Mouse (Mus musculus) kidney, postnatal 14 days (tissue): ENCODE data around the gene Rrnad1.
A peak's percentile ranks its signal among the peaks of the same experiment; 100 is the strongest.
"Not testable (repeated sequence)": the region's sequence is repeated elsewhere in the genome, so short reads cannot be mapped to it uniquely, and the experiment has no call there.

Experiments
- DNase-seq: peaks from one replicate; pipeline ENCODE4 v3.0.0; 2022; ENCODE audit warnings: mixed read lengths

Rrnad1 gene

DNA sequence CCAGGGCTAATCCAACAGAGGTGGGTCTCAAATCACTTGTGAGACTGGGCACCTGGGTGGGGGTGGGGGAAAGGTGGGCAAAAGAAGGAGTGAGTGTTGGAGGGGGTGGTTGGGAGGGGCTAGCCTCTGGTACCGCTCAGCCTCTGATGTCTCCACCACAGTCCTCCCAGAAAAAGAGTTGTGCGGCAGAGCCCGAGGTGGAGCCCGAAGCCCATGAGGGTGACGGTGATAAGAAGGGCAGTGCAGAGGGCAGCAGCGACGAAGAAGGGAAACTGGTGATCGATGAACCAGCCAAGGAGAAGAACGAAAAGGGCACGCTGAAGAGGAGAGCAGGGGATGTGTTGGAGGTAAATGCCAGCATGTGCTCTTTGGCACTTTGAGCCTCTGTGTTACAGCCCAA is 16.6 kb downstream of the Rrnad1 start:
- no peak for DNase-seq

DNA sequence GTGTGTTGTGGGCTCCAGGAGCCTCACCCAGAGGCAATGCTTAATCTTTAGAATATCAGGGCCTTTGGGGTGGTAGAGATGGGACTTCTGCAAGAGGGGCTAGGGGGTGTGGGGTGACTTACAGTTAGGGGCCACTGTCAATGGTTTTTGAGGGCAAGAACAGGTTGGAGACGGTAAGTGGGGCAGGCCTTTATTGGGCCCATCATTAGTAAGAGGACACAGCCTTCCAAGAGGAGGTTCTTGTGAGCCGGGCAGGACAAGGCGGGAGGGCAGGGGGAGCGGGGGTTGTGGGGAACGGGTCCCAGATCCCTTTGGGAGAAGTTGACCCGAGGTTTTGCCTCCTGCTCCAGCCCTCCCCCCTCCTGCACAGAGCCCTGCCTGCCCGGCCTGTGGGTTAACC is 17.0 kb downstream of the Rrnad1 start:
- no peak for DNase-seq

DNA sequence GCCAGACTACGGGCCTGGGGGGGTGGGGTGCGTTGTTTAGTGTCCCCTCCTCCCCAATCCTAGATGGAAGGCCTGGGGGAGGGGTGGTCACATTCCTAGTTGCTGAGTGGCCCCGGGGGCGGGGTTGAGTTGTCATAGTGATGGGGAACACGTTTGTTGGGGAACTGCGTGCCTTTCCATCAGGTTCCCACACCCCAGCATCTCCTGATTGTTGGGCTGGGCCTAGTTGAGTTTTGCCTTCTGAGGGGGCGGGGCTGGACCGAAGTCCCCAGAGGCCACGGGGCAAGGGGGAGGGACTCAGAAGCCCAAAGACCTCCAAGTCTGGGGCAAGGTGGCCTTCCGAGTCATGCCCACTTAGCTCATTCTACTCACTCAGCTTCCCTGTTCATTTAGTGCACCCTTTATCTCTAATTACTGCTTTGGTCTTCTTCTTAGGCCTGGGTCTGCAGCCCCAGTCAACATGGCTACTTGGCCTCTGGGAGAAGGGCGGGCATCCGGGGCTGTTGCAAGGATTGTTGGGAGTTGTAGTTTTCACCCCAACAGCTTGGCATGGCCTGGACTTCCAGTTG is 19.9 kb downstream of the Rrnad1 start:
- peak; percentile 92 for DNase-seq

DNA sequence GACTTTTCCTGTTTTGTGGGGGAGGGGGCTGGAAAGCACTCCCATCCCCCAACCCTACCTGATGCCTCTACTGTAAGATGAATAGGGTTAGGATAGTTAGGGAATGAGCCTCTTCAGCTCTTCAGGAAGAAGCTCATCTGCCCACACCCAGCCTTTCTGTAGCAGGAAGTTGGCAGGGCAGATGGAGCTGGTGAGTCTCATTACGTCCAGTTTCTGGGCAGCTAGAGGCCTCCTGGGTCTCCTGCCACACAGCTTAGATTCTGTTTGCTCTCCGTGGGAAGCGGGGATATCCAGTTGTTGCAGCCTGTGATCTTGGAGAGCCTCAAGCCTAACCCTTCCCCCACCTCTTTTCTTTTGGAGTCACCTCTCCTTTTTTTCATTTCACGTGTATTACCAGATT is 20.6 kb downstream of the Rrnad1 start:
- DNase-seq: no peak

DNA sequence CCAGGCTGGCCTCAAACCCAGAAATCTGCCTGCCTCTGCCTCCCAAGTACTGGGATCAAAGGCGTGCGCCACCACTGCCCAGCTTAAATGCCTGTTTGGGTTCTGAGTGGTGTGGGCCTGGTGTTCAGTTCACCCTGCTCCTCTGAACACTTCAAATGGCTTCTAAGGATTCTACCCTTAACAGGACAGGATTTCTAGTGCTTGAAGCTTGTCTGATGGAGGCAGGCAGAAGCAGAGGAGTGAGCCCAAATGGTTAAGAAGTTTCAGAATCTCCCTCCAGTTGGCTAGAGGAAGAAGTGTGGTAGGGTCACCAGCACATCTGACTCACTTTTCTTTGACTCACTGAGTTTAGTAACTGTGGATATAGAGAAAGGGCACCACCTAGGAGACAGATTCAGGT is 21.1 kb downstream of the Rrnad1 start:
- no peak for DNase-seq

DNA sequence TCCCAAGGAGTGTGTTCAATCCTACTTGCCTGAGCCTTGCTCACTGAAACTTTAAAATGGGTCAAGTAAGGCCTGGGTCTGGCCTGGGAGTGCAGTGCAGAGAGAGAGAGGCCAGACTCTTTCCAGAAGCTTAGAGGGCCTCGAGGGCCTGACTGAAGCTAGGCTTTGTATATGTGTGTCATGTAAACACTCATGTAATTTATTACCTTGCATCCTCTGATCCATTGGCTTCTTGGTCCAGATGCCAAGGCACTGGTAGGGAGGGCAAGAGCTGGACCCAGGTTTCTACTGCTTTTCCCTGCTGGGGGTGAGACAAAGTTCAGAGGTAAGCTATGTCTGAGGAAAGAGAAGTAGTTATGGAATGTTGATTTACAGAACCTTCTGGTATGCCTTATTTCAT is 22.6 kb downstream of the Rrnad1 start:
- peak; percentile 51 for DNase-seq

DNA sequence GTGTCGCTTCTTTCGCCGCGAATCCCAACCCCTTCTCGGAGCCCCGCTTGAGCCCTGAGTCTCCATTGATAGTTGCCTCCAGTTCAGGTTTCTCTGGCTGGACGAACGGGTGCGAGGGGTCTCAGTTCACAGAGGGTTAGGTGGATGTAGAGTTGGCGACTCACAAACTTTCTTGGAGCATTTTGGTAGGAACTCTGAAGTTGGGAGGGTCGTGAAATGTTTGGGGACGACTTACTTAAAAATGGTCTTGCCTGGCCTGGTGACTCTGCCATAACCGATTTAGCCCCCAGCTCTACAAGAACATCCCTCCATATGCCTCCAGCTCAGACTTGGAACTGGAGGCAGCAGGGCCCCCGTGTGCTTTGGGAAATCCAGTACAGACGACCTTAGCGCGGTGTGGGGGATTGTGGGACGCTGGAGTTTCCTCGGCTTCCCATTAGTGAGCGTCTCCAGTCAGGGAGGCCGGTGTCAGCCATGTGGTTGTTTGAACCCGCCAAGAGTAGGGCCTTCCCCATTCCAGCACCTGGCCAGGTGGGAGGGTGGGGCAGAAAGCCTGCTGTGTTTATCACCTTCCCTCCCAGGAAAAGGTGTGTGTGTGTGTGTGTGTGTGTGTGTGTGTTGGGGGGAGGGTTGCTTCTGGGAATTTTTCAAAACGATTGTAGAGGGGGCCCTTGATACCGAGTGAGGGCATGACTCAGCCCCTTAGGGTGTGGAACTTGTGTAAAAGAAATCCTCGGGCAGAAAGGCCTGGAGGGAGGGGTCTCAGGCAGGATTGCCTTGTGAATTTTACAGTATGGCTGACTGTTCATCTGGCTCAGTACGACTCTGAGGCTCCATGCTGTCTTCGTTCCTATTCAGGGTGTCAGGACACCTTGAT is 23.3 kb downstream of the Rrnad1 start:
- DNase-seq: peak; percentile 58

DNA sequence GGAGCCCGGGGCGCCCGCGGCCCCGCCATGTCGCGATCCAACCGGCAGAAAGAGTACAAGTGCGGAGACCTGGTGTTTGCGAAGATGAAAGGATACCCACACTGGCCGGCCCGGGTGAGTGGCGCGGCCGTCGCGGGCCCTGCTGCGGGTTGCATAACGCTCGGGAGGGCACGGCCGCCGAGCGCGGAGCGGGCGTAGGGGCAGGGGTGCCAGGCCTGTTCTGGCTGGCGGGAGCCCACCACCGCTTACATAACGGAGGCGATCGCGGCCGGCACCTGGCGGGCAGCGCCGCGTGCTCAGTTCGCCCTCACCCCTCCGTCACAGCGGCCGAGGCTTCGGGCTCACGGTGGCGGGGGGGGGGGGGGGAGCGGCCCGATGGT is 23.9 kb downstream of the Rrnad1 start:
- DNase-seq: peak; percentile 71

DNA sequence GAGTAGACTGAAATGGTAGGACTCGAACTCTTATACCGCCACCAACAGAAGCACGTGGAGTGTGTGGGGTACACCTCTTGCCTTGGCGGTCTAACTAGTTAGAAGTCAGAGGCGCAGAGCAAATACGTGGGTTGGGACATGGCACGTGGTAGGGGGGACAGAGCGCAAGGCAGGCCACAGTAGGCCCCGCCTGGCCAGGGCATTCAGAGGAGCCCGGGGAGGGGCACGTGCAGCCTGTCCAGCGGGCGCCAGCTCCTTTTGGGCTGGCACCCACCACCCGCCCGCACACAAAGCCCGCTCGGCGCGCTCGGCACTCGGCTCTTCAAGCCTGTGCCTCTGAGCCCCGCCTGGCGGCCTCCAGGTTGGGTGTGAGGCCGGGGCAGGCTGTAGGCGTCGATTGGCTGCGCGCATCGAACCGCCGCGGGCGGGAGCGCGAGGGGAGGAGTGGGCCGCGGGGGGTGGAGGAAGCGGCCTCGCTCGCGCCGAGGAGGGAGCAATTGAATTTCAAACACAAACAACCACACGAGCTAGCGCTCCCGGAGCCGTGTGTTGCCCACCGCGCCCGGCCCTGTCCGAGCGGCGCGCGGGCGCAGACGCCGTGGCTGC is 24.5 kb downstream of the Rrnad1 start, which contains the start of gene Hdgf:
Gene Hdgf, plus strand, starts transcription at position 442 of the 606 bp plus-strand sequence.
- DNase-seq: peak; percentile 97

DNA sequence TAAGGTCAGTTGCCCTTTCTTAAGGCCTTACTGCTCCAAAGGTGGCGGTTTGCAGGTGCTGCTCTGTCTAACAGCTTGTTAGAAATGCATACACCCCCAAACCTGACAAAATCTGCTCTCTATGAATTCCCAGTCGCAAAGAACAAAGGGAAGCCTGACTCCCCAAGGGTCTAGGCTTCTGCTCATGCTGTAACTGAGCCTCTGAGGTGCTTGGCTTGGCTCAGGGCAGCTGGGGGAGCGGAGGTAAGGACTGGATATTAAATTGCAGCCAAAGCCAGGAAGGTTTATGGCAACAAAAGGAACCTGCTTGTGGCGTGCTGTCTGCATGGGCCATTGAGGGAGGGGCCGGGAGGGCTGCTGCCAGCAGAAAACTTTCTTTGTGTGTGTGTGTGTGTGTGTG is 26.7 kb downstream of the Rrnad1 start:
- no peak for DNase-seq

DNA sequence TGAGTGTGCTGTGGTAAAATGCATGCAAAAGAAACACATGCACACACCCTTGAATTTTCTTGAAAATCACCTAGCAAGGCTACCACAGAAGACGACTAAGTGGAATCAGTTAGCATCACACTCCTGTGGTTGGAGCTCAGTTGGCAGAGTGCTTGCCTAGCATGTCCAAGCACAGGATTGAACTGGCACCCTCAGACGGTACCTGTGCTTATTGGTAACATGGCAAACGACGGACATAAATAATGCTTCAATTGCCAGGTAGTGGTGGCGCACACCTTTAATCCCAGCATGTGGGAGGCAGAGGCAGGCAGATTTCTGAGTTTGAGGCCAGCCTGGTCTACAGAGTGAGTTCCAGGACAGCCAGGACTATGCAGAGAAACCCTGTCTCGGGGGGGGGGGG is 28.6 kb downstream of the Rrnad1 start:
- not testable (repeated sequence) for DNase-seq

DNA sequence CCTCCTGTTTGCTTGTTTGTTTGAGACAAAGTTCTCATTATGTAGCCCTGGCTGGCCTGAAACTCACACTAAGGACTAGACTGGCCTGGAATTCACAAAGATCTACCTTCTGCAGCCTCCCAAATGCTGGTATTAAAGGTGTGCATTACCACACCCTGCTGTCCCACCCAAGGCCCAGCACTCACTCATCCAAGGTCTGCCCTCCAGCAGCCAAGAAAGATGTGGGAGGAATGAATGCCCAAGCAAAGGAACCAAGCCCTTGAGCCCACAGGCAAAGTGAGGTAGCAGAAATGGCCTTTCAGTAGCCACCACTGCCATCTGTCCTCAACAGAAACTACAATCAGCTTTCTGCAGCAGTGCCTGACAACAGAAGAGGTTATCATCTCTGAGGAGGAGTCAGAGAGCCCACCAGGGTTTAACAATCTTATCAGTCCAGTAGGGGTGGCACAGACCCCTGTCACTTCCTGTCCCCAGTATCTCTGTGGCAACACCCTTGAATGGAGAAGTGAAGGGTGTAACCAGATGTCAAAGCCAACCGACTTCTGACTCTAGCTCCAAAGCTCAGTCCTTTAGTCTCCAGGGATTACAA is 29.4 kb downstream of the Rrnad1 start:
- DNase-seq: no peak

DNA sequence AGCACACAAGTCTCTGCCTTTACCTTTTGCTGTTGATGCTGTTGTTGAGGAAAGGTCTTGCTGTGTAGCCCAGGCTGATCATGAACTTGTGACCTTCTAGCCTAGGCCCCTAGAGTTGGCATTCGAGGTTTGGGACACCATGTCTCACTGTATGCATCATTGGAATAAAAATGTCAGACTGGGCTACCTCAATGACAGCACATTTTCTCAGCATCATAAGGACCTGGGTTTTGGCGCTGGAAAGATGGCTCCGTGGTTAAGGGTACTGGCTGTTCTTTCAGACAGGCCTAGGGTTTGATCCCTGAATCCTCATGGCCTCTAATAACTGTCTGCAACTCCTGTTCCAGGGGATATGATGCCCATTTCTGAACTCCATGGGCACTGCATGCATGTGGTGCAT is 30.7 kb downstream of the Rrnad1 start:
- no peak for DNase-seq

DNA sequence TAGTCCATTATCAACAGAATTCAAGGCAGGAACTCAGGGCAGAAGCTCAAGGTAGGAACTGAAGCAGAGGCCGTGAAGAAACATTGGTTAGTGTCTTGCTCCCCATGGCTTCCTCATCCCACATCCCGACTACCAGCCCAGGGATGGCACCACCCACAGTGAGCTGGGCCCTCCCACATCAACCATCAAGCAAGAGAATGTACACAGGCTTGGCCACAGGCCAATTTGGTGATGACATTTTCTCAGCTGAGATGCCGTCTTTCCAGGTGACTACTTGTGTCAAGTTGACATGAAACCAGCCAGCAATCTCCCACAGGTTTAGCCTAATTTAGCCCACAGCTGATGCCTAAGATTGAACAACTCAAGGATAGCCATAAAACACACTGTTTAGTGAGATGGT is 31.3 kb downstream of the Rrnad1 start:
- DNase-seq: no peak

DNA sequence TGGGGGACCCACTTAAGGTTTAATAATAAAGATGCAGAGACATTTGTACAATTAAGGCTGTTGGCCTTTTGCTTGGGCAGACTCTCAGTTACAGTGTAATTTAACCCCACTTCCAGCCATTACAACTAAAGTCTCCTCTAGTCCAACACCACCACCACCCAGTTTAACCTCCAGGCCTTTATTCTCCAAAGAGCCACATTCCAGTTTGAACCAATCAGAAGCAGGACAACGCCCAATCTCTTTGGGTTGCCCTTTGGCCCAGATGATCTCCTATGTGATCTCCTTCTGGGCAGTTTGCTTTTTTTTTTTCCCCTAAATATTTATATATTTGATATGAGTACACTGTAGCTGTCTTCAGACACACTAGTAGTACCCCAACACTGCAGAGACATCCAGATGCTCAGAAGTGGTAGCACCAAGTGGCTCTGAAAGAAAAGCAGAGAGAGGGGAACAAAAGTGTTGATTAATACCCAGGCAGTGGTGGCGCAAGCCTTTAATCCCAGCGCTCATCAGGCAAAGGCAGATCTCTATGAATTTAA is 37.1 kb downstream of the Rrnad1 start:
- no peak for DNase-seq

DNA sequence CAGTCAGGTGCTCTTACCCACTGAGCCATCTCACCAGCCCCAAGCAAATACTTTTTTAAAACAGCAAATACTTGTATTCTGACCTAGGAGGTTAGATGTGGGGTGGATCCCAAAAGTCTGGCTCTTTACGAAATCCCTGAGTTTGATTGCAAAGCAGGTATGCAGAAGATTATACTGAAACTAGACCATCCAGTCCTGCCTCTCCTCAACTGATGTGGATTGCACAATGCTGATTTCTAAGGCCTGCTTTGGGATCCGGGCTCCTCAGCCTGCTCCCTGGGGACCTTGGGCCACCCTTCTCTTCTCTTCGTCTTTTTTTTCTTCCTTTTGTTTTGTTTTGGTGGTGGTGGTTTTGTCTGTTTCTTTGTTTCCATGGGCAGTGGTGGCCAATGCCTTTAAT is 39.0 kb downstream of the Rrnad1 start:
- DNase-seq: no peak

DNA sequence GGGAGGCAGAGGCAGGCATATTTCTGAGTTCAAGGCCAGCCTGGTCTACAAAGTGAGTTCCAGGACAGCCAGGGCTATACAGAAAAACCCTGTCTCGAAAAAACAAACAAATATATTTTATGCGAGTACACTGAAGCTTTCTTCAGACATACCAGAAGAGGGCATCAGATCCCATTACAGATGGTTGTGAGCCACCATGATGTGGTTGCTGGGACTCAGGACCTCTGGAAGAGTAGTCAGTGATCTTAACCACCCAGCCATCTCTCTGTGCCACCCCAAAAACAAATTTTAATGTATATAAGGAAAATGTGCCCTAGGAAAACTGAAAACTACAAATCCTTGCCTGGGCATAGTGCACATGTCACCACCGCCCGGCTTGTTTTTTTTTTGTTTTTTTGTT is 43.1 kb downstream of the Rrnad1 start:
- DNase-seq: not testable (repeated sequence)

DNA sequence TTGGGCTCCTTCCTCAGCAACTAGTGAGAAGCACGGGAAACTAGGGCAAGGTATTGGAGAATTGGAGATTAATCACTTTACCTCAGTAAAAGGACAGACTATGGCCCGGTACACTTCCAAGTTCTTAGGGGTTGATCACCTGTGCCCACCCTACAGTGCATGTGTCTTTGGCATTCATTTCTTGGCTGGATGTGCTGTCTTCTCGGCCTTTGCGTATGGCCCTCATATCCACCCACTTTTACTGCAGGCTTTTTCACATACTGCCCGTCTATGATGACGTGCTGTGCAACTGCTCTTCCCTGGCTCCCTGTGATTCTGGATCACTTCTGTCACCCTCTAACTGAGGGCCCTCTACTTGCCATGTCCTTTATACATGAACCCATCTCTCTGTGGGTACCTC is 44.1 kb downstream of the Rrnad1 start:
- peak; percentile 10 for DNase-seq

DNA sequence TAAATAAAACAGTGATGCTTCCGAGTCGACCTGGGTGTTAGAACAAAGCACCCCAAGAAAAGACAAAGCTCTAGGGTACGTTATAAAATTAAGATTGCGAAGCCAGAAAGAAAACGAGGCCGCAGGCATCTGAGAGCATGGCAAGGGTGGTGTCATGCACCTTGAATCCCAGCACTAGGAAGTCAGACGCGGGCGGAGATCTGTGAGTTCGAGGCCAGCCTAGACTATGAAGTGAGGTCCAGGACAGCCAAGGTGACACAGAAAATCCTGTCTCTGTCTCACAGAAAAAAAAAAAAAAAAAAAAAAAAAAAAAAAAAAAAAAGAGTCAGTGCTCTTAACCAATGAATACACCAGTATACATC is 44.5 kb downstream of the Rrnad1 start:
- DNase-seq: no peak

DNA sequence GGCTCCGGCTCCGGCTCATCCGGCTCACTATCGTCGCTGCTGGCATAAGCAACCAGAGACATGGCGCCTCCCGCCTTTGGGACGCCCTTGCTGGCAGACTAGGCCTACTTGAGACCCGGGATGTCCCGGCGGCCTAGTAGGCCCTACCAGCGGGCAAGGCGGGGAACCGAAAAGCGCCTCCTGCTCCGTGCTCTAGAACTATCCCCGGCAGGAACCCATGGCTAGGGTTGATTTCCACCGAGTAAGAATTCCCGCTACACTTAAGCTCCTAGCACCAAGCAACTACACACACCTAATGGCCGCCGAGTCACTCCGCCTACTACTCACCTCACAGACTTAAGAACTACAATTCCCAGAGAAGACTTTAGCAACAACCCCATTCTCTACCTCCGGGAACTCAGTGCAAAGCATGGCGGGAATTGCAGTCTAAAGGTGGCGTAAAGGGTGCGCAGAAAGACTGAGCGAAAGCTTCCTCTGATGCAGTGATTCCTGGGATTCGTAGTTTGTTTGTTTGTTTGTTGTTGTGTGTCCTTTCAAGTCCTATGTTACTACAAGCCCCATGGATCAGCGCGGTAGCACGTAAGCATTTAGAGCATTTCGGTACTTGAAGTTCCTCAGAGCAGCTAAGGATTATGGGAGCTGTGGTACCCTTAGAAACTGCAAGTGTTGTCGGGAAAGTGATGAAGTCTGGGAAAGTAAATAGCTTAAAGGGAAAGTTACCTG is 45.1 kb downstream of the Rrnad1 start, which contains the start of gene Prcc:
Gene Prcc, minus strand, starts transcription at position 328 of the 723 bp plus-strand sequence.
- peak; percentile 96 for DNase-seq

DNA sequence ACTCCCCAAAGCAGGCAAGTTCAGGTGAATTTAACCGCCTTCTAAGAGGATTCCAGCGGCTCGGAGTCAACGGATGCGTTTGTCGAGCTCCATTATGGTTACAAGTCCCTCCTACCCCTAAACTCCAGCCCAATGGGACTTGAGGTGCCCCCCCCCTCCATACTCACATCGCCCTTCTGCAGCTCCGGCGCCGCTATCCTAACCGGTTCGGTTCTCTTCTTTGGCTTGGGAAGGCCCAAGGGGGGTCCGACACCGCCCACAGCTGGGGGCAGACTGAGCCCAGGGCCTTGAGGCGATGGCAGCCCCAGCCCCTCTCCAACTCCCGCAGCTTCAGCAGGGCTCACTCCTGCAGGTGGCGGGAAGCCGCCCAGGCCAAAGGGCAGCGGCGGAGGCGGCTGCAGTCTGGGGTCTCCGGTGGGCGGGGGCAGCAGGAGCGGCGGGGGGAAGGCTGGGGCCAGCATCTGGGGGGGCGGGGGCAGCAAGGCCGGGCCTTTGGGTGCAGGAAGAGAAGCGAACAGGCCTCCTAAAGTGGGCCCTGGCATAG is 45.7 kb downstream of the Rrnad1 start:
- no peak for DNase-seq

DNA sequence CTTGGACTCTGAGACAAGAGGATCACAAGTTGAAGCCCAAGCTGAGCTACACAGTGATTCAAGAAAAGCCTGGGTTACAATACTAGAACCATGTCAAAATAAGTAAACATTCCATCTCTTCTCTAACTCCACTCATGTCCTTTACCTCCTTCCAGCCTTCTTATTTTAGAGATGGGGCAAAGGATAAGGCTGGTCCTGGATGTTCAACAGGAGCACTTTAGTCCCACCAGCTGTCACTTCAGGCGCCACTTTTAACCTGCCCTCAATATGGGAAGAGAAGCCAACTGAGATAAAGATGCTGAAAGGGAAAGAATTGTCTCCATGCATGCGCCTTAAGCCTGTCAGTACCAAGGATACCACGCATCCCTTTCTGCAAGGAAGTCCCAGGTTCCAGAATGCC is 46.2 kb downstream of the Rrnad1 start:
- DNase-seq: no peak
